Mouse (Mus musculus): ENCODE data around the gene Olfr33. TPM values are rescaled to one million over a fixed set of nuclear protein-coding genes. Genes with fewer than 3 reads are reported as not detected.

The Olfr33 gene
- not detected in 2 replicates for polyA plus RNA-seq (2012; rRNA removed)
- not detected in 2 replicates for polyA plus RNA-seq (2014; fragmentation: Nextera tagmentation; extraction: Ambion mirVana)

- 21% methylated on average over 1 of the region's 1 CpGs for WGBS (ENCODE audit: insufficient replicate concordance)
- Histone ChIP-seq H3K9ac (replicated peaks) (no peak within 1 kb of the TSS), H3K27me3 (ENCODE audit: control insufficient read depth, insufficient read depth, low read length) (no peaks in the 10 kb centered on the region), H3K36me3 (replicated peaks; ENCODE audit: control insufficient read depth, insufficient read depth, low read depth) (no peaks in the 10 kb centered on the region), H3K27ac (no peak within 1 kb of the TSS), H3K9me3 (ENCODE audit: control insufficient read depth, low read length) (no peaks in the 10 kb centered on the region), H3K4me3 (ENCODE audit: insufficient read depth in 1 of 2, low read depth in 2 of 2, low read length in 2 of 2) (no peak within 1 kb of the TSS), H3K4me2 (ENCODE audit: low read depth) (no peak within 1 kb of the TSS), H3K4me1 (replicated peaks; ENCODE audit: control insufficient read depth in 2 of 2, insufficient read depth in 2 of 2, low read length in 1 of 2) (no peaks in the 10 kb centered on the region)
- DNase-seq (ENCODE audit: low read depth in 3 of 3, low spot score in 3 of 3) (no peak), ATAC-seq (ENCODE audit: insufficient read depth) (no peak)
- no peak for TF ChIP-seq EP300 (IDR thresholded peaks at IDR 0.05; ENCODE audit: low read depth)
- TF ChIP-seq CTCF (IDR thresholded peaks at IDR 0.05; ENCODE audit: low read depth), result no peak
Measured at GRCm38 (mm10) chr7:102718970-102719369, at the start of gene Olfr33. Olfr33 (minus strand) TSS chr7:102719070.

GRCm38 (mm10) chr7:102759266-102759665, 40.4 kb upstream of the Olfr33 start, which contains the start of the genes Olfr560 and Olfr78:
Olfr560 (minus strand) TSS chr7:102759366.
Olfr78 (minus strand) TSS chr7:102759471.
- TF ChIP-seq EP300 (IDR thresholded peaks at IDR 0.05; ENCODE audit: low read depth) (no peak), CTCF (IDR thresholded peaks at IDR 0.05; ENCODE audit: low read depth) (no peak)
- Histone ChIP-seq H3K27me3 (ENCODE audit: control insufficient read depth, insufficient read depth, low read length) (no peaks in the 10 kb centered on the region), H3K9me3 (ENCODE audit: control insufficient read depth, low read length) (no peaks in the 10 kb centered on the region), H3K4me1 (replicated peaks; ENCODE audit: control insufficient read depth in 2 of 2, insufficient read depth in 2 of 2, low read length in 1 of 2) (no peaks in the 10 kb centered on the region), H3K4me2 (ENCODE audit: low read depth) (no peak within 1 kb of the TSS), H3K27ac (no peak within 1 kb of the TSS), H3K36me3 (replicated peaks; ENCODE audit: control insufficient read depth, insufficient read depth, low read depth) (no peaks in the 10 kb centered on the region), H3K9ac (replicated peaks) (no peak within 1 kb of the TSS), H3K4me3 (ENCODE audit: insufficient read depth in 1 of 2, low read depth in 2 of 2, low read length in 2 of 2) (no peak within 1 kb of the TSS)
- no peak for ATAC-seq (ENCODE audit: insufficient read depth)
- no peak for DNase-seq (ENCODE audit: low read depth in 3 of 3, low spot score in 3 of 3)
- WGBS (ENCODE audit: insufficient replicate concordance), result 59% methylated on average over 4 of the region's 4 CpGs

GRCm38 (mm10) chr7:102752086-102752485, 33.2 kb upstream of the Olfr33 start:
- ATAC-seq (ENCODE audit: insufficient read depth), result no peak
- Histone ChIP-seq H3K27me3 (ENCODE audit: control insufficient read depth, insufficient read depth, low read length) (no peaks in the 10 kb centered on the region), H3K4me1 (replicated peaks; ENCODE audit: control insufficient read depth in 2 of 2, insufficient read depth in 2 of 2, low read length in 1 of 2) (no peaks in the 10 kb centered on the region), H3K9me3 (ENCODE audit: control insufficient read depth, low read length) (no peaks in the 10 kb centered on the region), H3K27ac (no peak overlapping the region), H3K9ac (replicated peaks) (no peak overlapping the region), H3K4me2 (ENCODE audit: low read depth) (no peak overlapping the region), H3K36me3 (replicated peaks; ENCODE audit: control insufficient read depth, insufficient read depth, low read depth) (no peaks in the 10 kb centered on the region), H3K4me3 (ENCODE audit: insufficient read depth in 1 of 2, low read depth in 2 of 2, low read length in 2 of 2) (no peak overlapping the region)
- WGBS (ENCODE audit: insufficient replicate concordance), result 4% methylated on average over 1 of the region's 1 CpGs
- TF ChIP-seq CTCF (IDR thresholded peaks at IDR 0.05; ENCODE audit: low read depth) (no peak), EP300 (IDR thresholded peaks at IDR 0.05; ENCODE audit: low read depth) (no peak)
- DNase-seq (ENCODE audit: low read depth in 3 of 3, low spot score in 3 of 3), result no peak

GRCm38 (mm10) chr7:102737705-102738104, 18.8 kb upstream of the Olfr33 start:
- TF ChIP-seq CTCF (IDR thresholded peaks at IDR 0.05; ENCODE audit: low read depth) (no peak), EP300 (IDR thresholded peaks at IDR 0.05; ENCODE audit: low read depth) (no peak)

GRCm38 (mm10) chr7:102733793-102734192, 14.9 kb upstream of the Olfr33 start:
- DNase-seq (ENCODE audit: low read depth in 3 of 3, low spot score in 3 of 3), result no peak
- no peak overlapping the region for H3K27ac ChIP-seq
- 50% methylated on average over 1 of the region's 1 CpGs for WGBS (ENCODE audit: insufficient replicate concordance)
- H3K27me3 ChIP-seq (ENCODE audit: control insufficient read depth, insufficient read depth, low read length), result no peaks in the 10 kb centered on the region
- H3K4me2 ChIP-seq (ENCODE audit: low read depth), result no peak overlapping the region
- no peak for ATAC-seq (ENCODE audit: insufficient read depth)
- H3K4me3 ChIP-seq (ENCODE audit: insufficient read depth in 1 of 2, low read depth in 2 of 2, low read length in 2 of 2), result no peak overlapping the region
- no peak for TF ChIP-seq CTCF (IDR thresholded peaks at IDR 0.05; ENCODE audit: low read depth)
- H3K36me3 ChIP-seq (replicated peaks; ENCODE audit: control insufficient read depth, insufficient read depth, low read depth), result no peaks in the 10 kb centered on the region
- no peaks in the 10 kb centered on the region for H3K9me3 ChIP-seq (ENCODE audit: control insufficient read depth, low read length)
- no peaks in the 10 kb centered on the region for H3K4me1 ChIP-seq (replicated peaks; ENCODE audit: control insufficient read depth in 2 of 2, insufficient read depth in 2 of 2, low read length in 1 of 2)
- H3K9ac ChIP-seq (replicated peaks), result no peak overlapping the region

More at GRCm38 (mm10) chr7:102737705-102738104, 18.8 kb upstream of the Olfr33 start:
- no peak overlapping the region for H3K27ac ChIP-seq
- no peak overlapping the region for H3K9ac ChIP-seq (replicated peaks)
- WGBS (ENCODE audit: insufficient replicate concordance), result 25% methylated on average over 2 of the region's 2 CpGs
- H3K4me1 ChIP-seq (replicated peaks; ENCODE audit: control insufficient read depth in 2 of 2, insufficient read depth in 2 of 2, low read length in 1 of 2), result no peaks in the 10 kb centered on the region
- no peak overlapping the region for H3K4me2 ChIP-seq (ENCODE audit: low read depth)
- ATAC-seq (ENCODE audit: insufficient read depth), result no peak
- no peaks in the 10 kb centered on the region for H3K9me3 ChIP-seq (ENCODE audit: control insufficient read depth, low read length)
- H3K4me3 ChIP-seq (ENCODE audit: insufficient read depth in 1 of 2, low read depth in 2 of 2, low read length in 2 of 2), result no peak overlapping the region
- no peaks in the 10 kb centered on the region for H3K27me3 ChIP-seq (ENCODE audit: control insufficient read depth, insufficient read depth, low read length)
- no peaks in the 10 kb centered on the region for H3K36me3 ChIP-seq (replicated peaks; ENCODE audit: control insufficient read depth, insufficient read depth, low read depth)
- no peak for DNase-seq (ENCODE audit: low read depth in 3 of 3, low spot score in 3 of 3)

All from liver, embryonic 14.5 days (tissue).